Mouse (Mus musculus) MEL (cell line): ENCODE results near the gene Psmb6. TPM values are rescaled to one million over a fixed set of nuclear protein-coding genes. Genes with fewer than 3 reads are reported as not detected.
A peak's percentile ranks its signal among the peaks of the same experiment; 100 is the strongest.

Source experiments
- DNase-seq: peaks from one replicate; pipeline ENCODE4 v3.0.0; 2011; ENCODE audit warnings: low read depth, low spot score
- H3K27ac ChIP-seq: 2 replicates; pipeline ENCODE4 v1.5.1; 2012; ENCODE audit warnings: low read depth, mild to moderate bottlenecking, control low read depth, low read length, moderate library complexity; ENCODE audit not compliant: control insufficient read depth
- H3K27me3 ChIP-seq, 2 experiments: fragments of 150-350 bp in 1 of 2; sonication (generic) in 1 of 2; 2 replicates each; pipeline ENCODE4 v1.6.1; 2012; ENCODE audit warnings: low read length in 2 of 2, mild to moderate bottlenecking in 2 of 2, improper control_type of control experiment in 1 of 2, moderate library complexity in 1 of 2; ENCODE audit not compliant: insufficient read depth in 2 of 2, control insufficient read depth in 1 of 2
- H3K36me3 ChIP-seq, 2 experiments: 2 replicates each; pipeline ENCODE4 v1.6.1; 2012 to 2014; ENCODE audit warnings: low read length in 2 of 2, improper control_type of control experiment in 1 of 2, inconsistent platforms in 1 of 2, mild to moderate bottlenecking in 1 of 2; ENCODE audit not compliant: insufficient read depth in 2 of 2, control insufficient read depth in 1 of 2
- H3K4me1 ChIP-seq, 2 experiments: fragments of 150-350 bp in 1 of 2; sonication (generic) in 1 of 2; 2 replicates each; pipeline ENCODE4 v1.6.1; 2012; ENCODE audit warnings: low read length in 2 of 2, improper control_type of control experiment in 1 of 2, mild to moderate bottlenecking in 1 of 2; ENCODE audit not compliant: insufficient read depth in 2 of 2, control insufficient read depth in 1 of 2
- H3K4me3 ChIP-seq, 2 experiments: fragments of 150-350 bp in 1 of 2; sonication (generic) in 1 of 2; 2 replicates each; pipeline ENCODE4 v1.5.1; 2012; ENCODE audit warnings: low read depth in 2 of 2, low read length in 2 of 2, mild to moderate bottlenecking in 2 of 2, moderate library complexity in 2 of 2, control low read depth in 1 of 2, improper control_type of control experiment in 1 of 2; ENCODE audit not compliant: control insufficient read depth in 1 of 2, insufficient read depth in 1 of 2
- H3K79me2 ChIP-seq: 2 replicates; pipeline ENCODE4 v1.6.1; 2012; ENCODE audit warnings: mild to moderate bottlenecking, low read length, moderate library complexity; ENCODE audit not compliant: control insufficient read depth, poor library complexity, insufficient read depth
- H3K9ac ChIP-seq: 2 replicates; pipeline ENCODE4 v1.6.1; 2012; ENCODE audit warnings: low read depth, mild to moderate bottlenecking, control low read depth, low read length, moderate library complexity; ENCODE audit not compliant: control insufficient read depth, poor library complexity, severe bottlenecking
- H3K9me3 ChIP-seq: fragments of 150-350 bp; sonication (generic); replicated peaks from 2 replicates; pipeline ENCODE4 v1.6.1; 2012; ENCODE audit warnings: mild to moderate bottlenecking, low read length, improper control_type of control experiment, moderate library complexity; ENCODE audit not compliant: insufficient read depth
- BHLHE40 ChIP-seq: IDR thresholded peaks from 2 replicates; pipeline ENCODE4 v1.6.1; 2012; ENCODE audit warnings: low read depth, mild to moderate bottlenecking, inconsistent platforms, low read length, improper control_type of control experiment, borderline replicate concordance
- CHD1 ChIP-seq: IDR thresholded peaks from 2 replicates; pipeline ENCODE4 v1.6.1; 2012; ENCODE audit warnings: low read depth, mild to moderate bottlenecking, inconsistent platforms, low read length, improper control_type of control experiment
- CTCF ChIP-seq, 3 experiments: IDR thresholded peaks in 2 of 3; conservative IDR thresholded peaks in 1 of 3; 2 replicates each; pipeline ENCODE4 v1.5.1; 2011 to 2012; ENCODE audit warnings: low read length in 3 of 3, low read depth in 2 of 3, mild to moderate bottlenecking in 2 of 3, improper control_type of control experiment in 1 of 3, inconsistent platforms in 1 of 3, mixed read lengths in 1 of 3, moderate library complexity in 1 of 3; ENCODE audit not compliant: control insufficient read depth in 1 of 3, insufficient read depth in 1 of 3, poor library complexity in 1 of 3, severe bottlenecking in 1 of 3
- E2F4 ChIP-seq: IDR thresholded peaks from 2 replicates; pipeline ENCODE4 v1.6.1; 2011; ENCODE audit warnings: low read depth, low read length, improper control_type of control experiment, borderline replicate concordance
- ELF1 ChIP-seq: IDR thresholded peaks from 2 replicates; pipeline ENCODE4 v1.6.1; 2014; ENCODE audit warnings: low read depth, mild to moderate bottlenecking, inconsistent platforms, low read length, improper control_type of control experiment, moderate library complexity
- ETS1 ChIP-seq: IDR thresholded peaks from 2 replicates; pipeline ENCODE4 v1.6.1; 2012; ENCODE audit warnings: low read depth, mild to moderate bottlenecking, inconsistent platforms, low read length, improper control_type of control experiment, moderate library complexity
- GABPA ChIP-seq: IDR thresholded peaks from 2 replicates; pipeline ENCODE4 v1.6.1; 2012; ENCODE audit warnings: low read depth, mild to moderate bottlenecking, inconsistent platforms, low read length, improper control_type of control experiment, moderate library complexity
- GATA1 ChIP-seq: IDR thresholded peaks from 2 replicates; pipeline ENCODE4 v1.6.1; 2011; ENCODE audit warnings: low read depth, low read length, improper control_type of control experiment
- MAX ChIP-seq: IDR thresholded peaks from 2 replicates; pipeline ENCODE4 v1.6.1; 2011; ENCODE audit warnings: low read length, improper control_type of control experiment
- MAZ ChIP-seq: IDR thresholded peaks from 2 replicates; pipeline ENCODE4 v1.6.1; 2012; ENCODE audit warnings: low read depth, mild to moderate bottlenecking, inconsistent platforms, low read length, improper control_type of control experiment
- MEF2A ChIP-seq: IDR thresholded peaks from 2 replicates; pipeline ENCODE4 v1.6.1; 2014; ENCODE audit warnings: low read depth, mild to moderate bottlenecking, inconsistent platforms, low read length, improper control_type of control experiment; ENCODE audit not compliant: poor library complexity, insufficient replicate concordance, severe bottlenecking; ENCODE audit errors: extremely low read depth
- POLR2A ChIP-seq, 2 experiments: IDR thresholded peaks; 2 replicates each; pipeline ENCODE4 v1.6.1; 2011 to 2012; ENCODE audit warnings: low read length in 2 of 2, mild to moderate bottlenecking in 2 of 2, control low read depth in 1 of 2, improper control_type of control experiment in 1 of 2, low read depth in 1 of 2, moderate library complexity in 1 of 2; ENCODE audit not compliant: control insufficient read depth in 1 of 2, insufficient read depth in 1 of 2, poor library complexity in 1 of 2
- POLR2AphosphoS2 ChIP-seq: IDR thresholded peaks from 2 replicates; pipeline ENCODE4 v1.6.1; 2011; ENCODE audit warnings: low read length, improper control_type of control experiment
- TCF12 ChIP-seq: IDR thresholded peaks from 2 replicates; pipeline ENCODE4 v1.6.1; 2014; ENCODE audit warnings: low read depth, mild to moderate bottlenecking, inconsistent platforms, low read length, improper control_type of control experiment, moderate library complexity
- USF1 ChIP-seq: IDR thresholded peaks from 2 replicates; pipeline ENCODE4 v1.6.1; 2014; ENCODE audit warnings: low read depth, mild to moderate bottlenecking, inconsistent platforms, low read length, improper control_type of control experiment, moderate library complexity
- USF2 ChIP-seq, 2 experiments: IDR thresholded peaks; 2 replicates each; pipeline ENCODE4 v1.6.1; 2011 to 2012; ENCODE audit warnings: improper control_type of control experiment in 2 of 2, low read length in 2 of 2, borderline replicate concordance in 1 of 2, inconsistent platforms in 1 of 2, low read depth in 1 of 2, mild to moderate bottlenecking in 1 of 2; ENCODE audit not compliant: insufficient read depth in 1 of 2
- ZC3H11A ChIP-seq: IDR thresholded peaks from 2 replicates; pipeline ENCODE4 v1.6.1; 2012; ENCODE audit warnings: low read depth, mild to moderate bottlenecking, inconsistent platforms, low read length, improper control_type of control experiment
- ZMIZ1 ChIP-seq: IDR thresholded peaks from 2 replicates; pipeline ENCODE4 v1.6.1; 2012; ENCODE audit warnings: low read depth, mild to moderate bottlenecking, inconsistent platforms, low read length, improper control_type of control experiment, moderate library complexity
- ZNF384 ChIP-seq: IDR thresholded peaks from 2 replicates; pipeline ENCODE4 v1.6.1; 2012; ENCODE audit warnings: low read depth, mild to moderate bottlenecking, inconsistent platforms, low read length, improper control_type of control experiment
- polyA plus RNA-seq, 2 experiments: library from polyadenylated mRNA; stranded (reverse) in 1 of 2; unstranded in 1 of 2; fragments of >175 nt in 1 of 2; fragments of >200 nt in 1 of 2; gene quantifications; 2 replicates each; pipeline versions ENCODE4 v1.2.1 to v1.2.4; 2012; ENCODE audit warnings: low replicate concordance in 2 of 2, low read depth in 1 of 2; ENCODE audit not compliant: insufficient read length in 2 of 2, insufficient read depth in 1 of 2, missing spikeins in 1 of 2
- total RNA-seq: library from RNA; depleted of rRNA; stranded (reverse); fragments of 300-350 nt; gene quantifications from 2 replicates; pipeline ENCODE4 v1.2.3, GENCODE M21; 2012

The Psmb6 gene
- total and polyA plus RNA-seq, 3 experiments = 462 to 602 TPM; not detected in 1

- no peak for DNase-seq
- no peak for TF ChIP-seq USF2 (IDR thresholded peaks at IDR 0.05; ENCODE audit: borderline replicate concordance in 1 of 2, insufficient read depth in 1 of 2, low read depth in 1 of 2, low read length in 2 of 2)
- TF ChIP-seq POLR2A (IDR thresholded peaks at IDR 0.05; ENCODE audit: control insufficient read depth in 1 of 2, insufficient read depth in 1 of 2, low read depth in 1 of 2, low read length in 2 of 2, poor library complexity in 1 of 2) = no peak
- TF ChIP-seq ETS1 = no peak
- TF ChIP-seq POLR2AphosphoS2 = no peak
- TF ChIP-seq TCF12 = no peak
- TF ChIP-seq MAZ = no peak
- no peak for TF ChIP-seq ELF1
- no peak for TF ChIP-seq CHD1
- TF ChIP-seq GATA1 = no peak
- TF ChIP-seq CTCF (IDR thresholded peaks at IDR 0.05 in 2 of 3, conservative IDR thresholded peaks at IDR 0.05 in 1 of 3; ENCODE audit: control insufficient read depth in 1 of 3, insufficient read depth in 1 of 3, low read depth in 2 of 3, low read length in 3 of 3, poor library complexity in 1 of 3, severe bottlenecking in 1 of 3) = no peak
- no peak for TF ChIP-seq MAX
- no peak for TF ChIP-seq MEF2A
- TF ChIP-seq USF1 = no peak
- TF ChIP-seq ZNF384 = no peak
- no peak for TF ChIP-seq ZC3H11A
- H3K27ac ChIP-seq = no peak overlapping the region
- H3K9me3 ChIP-seq = no peaks in the 10 kb centered on the region
- H3K9ac ChIP-seq = no peak overlapping the region
- H3K4me3 ChIP-seq = no peak overlapping the region
- no peaks in the 10 kb centered on the region for H3K79me2 ChIP-seq
- H3K27me3 ChIP-seq = peaks cover 22 to 47% of the 10 kb centered on the region in 2 experiments
- H3K4me1 ChIP-seq = no peaks in the 10 kb centered on the region
- no peaks in the 10 kb centered on the region for H3K36me3 ChIP-seq
Observed at GRCm38 (mm10) chr11:70489138-70489537, 36.0 kb upstream of the Psmb6 start.

- H3K27ac ChIP-seq = no peak overlapping the region
- peaks cover 22 to 43% of the 10 kb centered on the region in 2 experiments for H3K27me3 ChIP-seq
- H3K9ac ChIP-seq = no peak overlapping the region
- DNase-seq = peak; percentile 31
- H3K4me3 ChIP-seq = no peak overlapping the region
- no peaks in the 10 kb centered on the region for H3K4me1 ChIP-seq
- TF ChIP-seq ZMIZ1 (no peak), GABPA (no peak), BHLHE40 (no peak), E2F4 (no peak)
- H3K9me3 ChIP-seq = no peaks in the 10 kb centered on the region
- no peaks in the 10 kb centered on the region for H3K79me2 ChIP-seq
- H3K36me3 ChIP-seq = no peaks in the 10 kb centered on the region
Observed at GRCm38 (mm10) chr11:70489684-70490083, 35.5 kb upstream of the Psmb6 start.
